8 mouse cellular contexts compared by ENCODE assay signal in genomic region chrX:94366029-94366428, GRCm38 (mm10). TPM values are rescaled to one million over a fixed set of nuclear protein-coding genes. Genes with fewer than 3 reads are reported as not detected.
DNase-seq lines count a peak whose midpoint lies in the region; ATAC-seq and TF ChIP-seq lines count a peak whose summit lies in the region.

No protein-coding gene starts in this region.

- peak overlapping the region; percentile 46 for H3K4me2 ChIP-seq in forebrain, embryonic 12.5 days
- H3K4me2 ChIP-seq in intestine, embryonic 15.5 days (replicated peaks) = peak overlapping the region; percentile 48
- H3K4me2 ChIP-seq in liver, embryonic 14.5 days (ENCODE audit: low read depth) = peak overlapping the region; percentile 65
- peak overlapping the region; percentile 46 for H3K4me2 ChIP-seq in neural tube, embryonic 15.5 days

- peaks cover 67% of the 10 kb centered on the region for H3K27me3 ChIP-seq in forebrain, embryonic 12.5 days
- H3K27me3 ChIP-seq in intestine, embryonic 15.5 days (replicated peaks) = peaks cover 27% of the 10 kb centered on the region
- peaks cover 37% of the 10 kb centered on the region for H3K27me3 ChIP-seq in liver, embryonic 14.5 days (ENCODE audit: control insufficient read depth, insufficient read depth, low read length)
- peaks cover 60% of the 10 kb centered on the region for H3K27me3 ChIP-seq in neural tube, embryonic 15.5 days (replicated peaks)

- H3K9me3 ChIP-seq in forebrain, embryonic 12.5 days = no peaks in the 10 kb centered on the region
- H3K9me3 ChIP-seq in intestine, embryonic 15.5 days = no peaks in the 10 kb centered on the region
- no peaks in the 10 kb centered on the region for H3K9me3 ChIP-seq in liver, embryonic 14.5 days (ENCODE audit: control insufficient read depth, low read length)
- H3K9me3 ChIP-seq in neural tube, embryonic 15.5 days (replicated peaks) = no peaks in the 10 kb centered on the region

- H3K4me1 ChIP-seq in forebrain, embryonic 12.5 days = peaks cover 4% of the 10 kb centered on the region
- no peaks in the 10 kb centered on the region for H3K4me1 ChIP-seq in intestine, embryonic 15.5 days (replicated peaks)
- H3K4me1 ChIP-seq in liver, embryonic 14.5 days (replicated peaks; ENCODE audit: control insufficient read depth in 2 of 2, insufficient read depth in 2 of 2, low read length in 1 of 2) = peaks cover 0 to 7% of the 10 kb centered on the region in 2 experiments; a peak in 1 of 4 replicates
- peaks cover 4% of the 10 kb centered on the region; the same call in 1 of the 2 replicates for H3K4me1 ChIP-seq in neural tube, embryonic 15.5 days

- no peak for TF ChIP-seq CTCF in liver, embryonic 14.5 days (IDR thresholded peaks at IDR 0.05; ENCODE audit: low read depth)

- peak; percentile 3 to 10 for DNase-seq in frontal cortex, postnatal 36 days (ENCODE audit: low spot score in 2 of 2)
- DNase-seq in Muller cell, postnatal 12 days (ENCODE audit: inconsistent ontology term) = peak; percentile 37
- no peak for DNase-seq in liver, embryonic 14.5 days (ENCODE audit: low read depth in 3 of 3, low spot score in 3 of 3)
- DNase-seq in adipocyte (ENCODE audit: low spot score) = no peak

- H3K9ac ChIP-seq in forebrain, embryonic 12.5 days = no peak overlapping the region
- no peak overlapping the region for H3K9ac ChIP-seq in intestine, embryonic 15.5 days
- H3K9ac ChIP-seq in liver, embryonic 14.5 days (replicated peaks) = no peak overlapping the region
- H3K9ac ChIP-seq in neural tube, embryonic 15.5 days (replicated peaks) = no peak overlapping the region

- peak overlapping the region; percentile 54 for H3K4me3 ChIP-seq in forebrain, embryonic 12.5 days (replicated peaks)
- peak overlapping the region; percentile 10; the same call in 1 of the 2 replicates for H3K4me3 ChIP-seq in intestine, embryonic 15.5 days (replicated peaks)
- peak overlapping the region; percentile 34 to 35; a peak in 3 of 4 replicates for H3K4me3 ChIP-seq in liver, embryonic 14.5 days (ENCODE audit: insufficient read depth in 1 of 2, low read depth in 2 of 2, low read length in 2 of 2)
- peak overlapping the region; percentile 58 for H3K4me3 ChIP-seq in neural tube, embryonic 15.5 days (replicated peaks)

- WGBS in forebrain, embryonic 12.5 days = 19% methylated on average over 16 of the region's 16 CpGs
- WGBS in intestine, embryonic 15.5 days = 21% methylated on average over 16 of the region's 16 CpGs
- WGBS in liver, embryonic 14.5 days (ENCODE audit: insufficient replicate concordance) = 10% methylated on average over 16 of the region's 16 CpGs
- 18% methylated on average over 16 of the region's 16 CpGs for WGBS in neural tube, embryonic 15.5 days

- no peak for ATAC-seq in frontal cortex, adult (ENCODE audit: low TSS enrichment)
- no peak for ATAC-seq in forebrain, embryonic 12.5 days (ENCODE audit: low FRiP score)
- no peak for ATAC-seq in intestine, embryonic 15.5 days
- no peak for ATAC-seq in liver, embryonic 14.5 days (ENCODE audit: insufficient read depth)
- ATAC-seq in neural tube, embryonic 15.5 days (ENCODE audit: low FRiP score) = no peak

- no peaks in the 10 kb centered on the region for H3K36me3 ChIP-seq in forebrain, embryonic 12.5 days (replicated peaks)
- no peaks in the 10 kb centered on the region for H3K36me3 ChIP-seq in intestine, embryonic 15.5 days
- H3K36me3 ChIP-seq in liver, embryonic 14.5 days (replicated peaks; ENCODE audit: control insufficient read depth, insufficient read depth, low read depth) = no peaks in the 10 kb centered on the region
- H3K36me3 ChIP-seq in neural tube, embryonic 15.5 days = no peaks in the 10 kb centered on the region

- no peak overlapping the region for H3K27ac ChIP-seq in forebrain, embryonic 12.5 days
- no peak overlapping the region for H3K27ac ChIP-seq in intestine, embryonic 15.5 days
- H3K27ac ChIP-seq in liver, embryonic 14.5 days = no peak overlapping the region
- no peak overlapping the region for H3K27ac ChIP-seq in neural tube, embryonic 15.5 days (replicated peaks)

- no peak for TF ChIP-seq EP300 in liver, embryonic 14.5 days (IDR thresholded peaks at IDR 0.05; ENCODE audit: low read depth)

RNA-seq across cellular contexts. Expression of gene Fam90a1b, which starts 0.5 kb away (rescaled TPM):
- 0.10 and 0.14 TPM in 2 replicates for polyA plus RNA-seq in forebrain, embryonic 12.5 days (2016; fragmentation: Nextera tagmentation; extraction: Ambion mirVana)
- not detected in 2 replicates for polyA plus RNA-seq in intestine, embryonic 15.5 days (2015; fragmentation: Nextera tagmentation; extraction: Ambion mirVana)
- polyA plus RNA-seq in liver, embryonic 14.5 days (2012; rRNA removed) = 0.01 TPM in 1 of 2 replicates, not detected in the other
- polyA plus RNA-seq in liver, embryonic 14.5 days (2014; fragmentation: Nextera tagmentation; extraction: Ambion mirVana) = 0.08 TPM in 1 of 2 replicates, not detected in the other
- 0.11 and 0.17 TPM in 2 replicates for polyA plus RNA-seq in neural tube, embryonic 15.5 days (2015; fragmentation: Nextera tagmentation; extraction: Ambion mirVana)

RNA-seq across cellular contexts. Expression of gene Apoo, which starts 0.9 kb away (rescaled TPM):
- 118 and 125 TPM in 2 replicates for polyA plus RNA-seq in forebrain, embryonic 12.5 days (2016; fragmentation: Nextera tagmentation; extraction: Ambion mirVana)
- polyA plus RNA-seq in intestine, embryonic 15.5 days (2015; fragmentation: Nextera tagmentation; extraction: Ambion mirVana) = 98.5 and 113 TPM in 2 replicates
- polyA plus RNA-seq in liver, embryonic 14.5 days (2012; rRNA removed) = 7.2 and 10.4 TPM in 2 replicates
- 50.5 and 59.2 TPM in 2 replicates for polyA plus RNA-seq in liver, embryonic 14.5 days (2014; fragmentation: Nextera tagmentation; extraction: Ambion mirVana)
- 124 and 140 TPM in 2 replicates for polyA plus RNA-seq in neural tube, embryonic 15.5 days (2015; fragmentation: Nextera tagmentation; extraction: Ambion mirVana)

Comparison
In these comparisons a context has a peak if more than half of its experiments do, and no peak if none do; other contexts are left out.
1. DNase-seq: peak in frontal cortex, postnatal 36 days (2 of 2) and Muller cell, postnatal 12 days (single experiment); none in liver, embryonic 14.5 days (0 of 3) and adipocyte (single experiment).
2. Peak in every context shown above with its lines, with median percentiles within 50 percentile points of each other: H3K4me2 ChIP-seq and H3K4me3 ChIP-seq.